Mouse (Mus musculus): ENCODE measurements around the gene Shmt2.

Gene Shmt2

DNA sequence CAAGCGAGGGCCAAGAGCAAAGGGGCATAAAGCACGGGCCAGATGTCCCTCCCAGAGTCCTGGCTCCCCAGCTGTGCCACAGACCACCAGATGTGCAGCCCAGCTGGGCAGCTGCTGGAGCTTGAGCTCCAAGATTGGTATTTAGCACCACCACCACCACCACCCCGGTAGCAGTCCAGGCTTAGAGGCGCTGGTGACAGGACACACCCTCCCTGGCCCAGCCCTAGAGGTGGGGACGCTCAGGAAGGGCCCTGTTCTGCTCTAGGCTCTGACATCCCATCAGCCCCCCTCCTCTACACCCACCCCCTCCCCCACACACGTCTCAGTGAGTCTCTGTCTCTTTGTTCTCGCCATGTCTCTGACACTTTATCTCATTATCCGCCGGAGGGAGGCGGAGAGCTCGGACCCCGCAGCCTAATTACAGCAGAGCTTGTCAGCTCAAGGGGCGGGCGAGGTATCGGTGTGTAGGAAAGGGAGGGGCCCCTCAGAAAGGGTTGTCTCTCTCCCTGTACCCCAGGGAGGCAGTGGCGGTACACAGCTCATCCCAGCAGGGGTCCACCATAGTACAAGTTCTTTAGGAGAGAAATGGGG lies 8.6 kb downstream of the Shmt2 start:
- in situ Hi-C loops (cut with MboI; ENCODE audit: low sequenced_read_pairs), result no loop called here

GRCm38 (mm10) chr10:127512813-127513212 lies 9.4 kb downstream of the Shmt2 start:
- in situ Hi-C loops (cut with MboI; ENCODE audit: low sequenced_read_pairs), result no loop called here

- in situ Hi-C loops (cut with MboI; ENCODE audit: low sequenced_read_pairs), result no loop called here
These were observed 10.0 kb downstream of the Shmt2 start for GRCm38 (mm10) chr10:127512307-127512666.

DNA sequence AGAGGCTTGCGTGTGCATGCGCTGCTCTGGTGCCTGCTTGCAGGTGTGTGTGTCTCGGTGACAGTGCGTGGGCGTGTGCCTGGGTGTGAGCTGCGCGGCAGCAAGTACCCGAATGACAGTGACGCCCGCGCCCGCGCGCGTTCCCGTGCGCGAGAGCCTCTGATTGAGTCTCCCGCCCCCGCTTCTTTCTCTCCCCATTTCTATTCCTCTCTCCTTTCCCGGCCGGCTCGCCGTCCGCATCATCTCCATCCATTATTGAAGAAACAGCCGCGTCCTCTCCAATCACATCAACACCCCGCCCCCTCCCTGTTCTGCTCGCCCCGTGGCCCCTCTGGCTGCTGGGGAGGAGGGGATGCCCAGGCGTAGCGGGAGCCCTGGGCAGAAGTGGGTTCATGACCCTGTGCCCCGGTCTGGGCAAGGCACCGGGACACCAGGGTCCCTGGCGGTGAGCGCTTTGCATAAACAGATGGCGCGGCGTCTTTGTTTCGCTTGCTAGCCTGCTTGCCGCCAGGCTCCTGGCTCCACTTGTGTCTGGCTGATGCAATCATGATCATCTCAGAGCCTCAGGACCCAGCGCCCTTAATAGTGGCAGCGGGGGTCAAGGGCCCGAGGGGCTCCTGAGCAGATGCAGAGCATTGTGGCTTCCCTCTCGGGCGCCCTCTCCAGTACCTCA lies 10.5 kb downstream of the Shmt2 start:
- in situ Hi-C loops (cut with MboI; ENCODE audit: low sequenced_read_pairs), result no loop called here

DNA sequence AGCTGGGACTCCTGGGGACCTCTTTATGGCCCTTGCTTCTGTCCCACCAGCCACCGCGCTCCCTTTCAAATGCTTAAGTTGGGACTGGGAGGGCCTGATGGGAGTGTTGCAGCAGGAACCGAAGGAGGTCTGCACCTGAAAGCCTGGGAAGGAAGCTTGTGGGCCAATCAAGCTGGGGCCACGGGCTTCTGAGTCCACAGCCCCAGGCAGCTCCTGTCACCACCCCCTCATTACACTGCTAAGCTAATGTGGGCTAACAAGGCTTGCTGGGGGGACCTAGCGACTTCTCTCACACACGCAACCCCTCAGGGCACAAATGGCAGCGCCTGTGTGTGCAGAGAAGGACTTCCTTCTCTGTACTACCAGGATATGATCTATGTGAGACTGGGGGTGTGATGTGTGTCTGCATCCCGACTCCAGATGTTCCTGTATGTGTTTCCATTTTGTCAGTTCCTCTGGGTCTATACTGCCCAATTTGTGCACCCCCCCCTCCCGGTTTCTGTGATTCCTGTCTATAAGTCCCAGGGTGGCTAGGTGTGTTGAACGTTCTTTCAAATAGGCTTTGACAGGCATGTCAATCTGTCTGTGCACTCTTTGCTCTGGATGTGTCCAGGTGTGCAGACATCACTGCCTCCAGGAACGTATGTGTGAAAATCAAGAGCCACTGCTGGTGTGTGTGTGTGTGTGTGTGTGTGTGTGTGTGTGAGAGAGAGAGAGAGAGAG lies 11.2 kb downstream of the Shmt2 start:
- in situ Hi-C loops (cut with MboI; ENCODE audit: low sequenced_read_pairs), result no loop called here

DNA sequence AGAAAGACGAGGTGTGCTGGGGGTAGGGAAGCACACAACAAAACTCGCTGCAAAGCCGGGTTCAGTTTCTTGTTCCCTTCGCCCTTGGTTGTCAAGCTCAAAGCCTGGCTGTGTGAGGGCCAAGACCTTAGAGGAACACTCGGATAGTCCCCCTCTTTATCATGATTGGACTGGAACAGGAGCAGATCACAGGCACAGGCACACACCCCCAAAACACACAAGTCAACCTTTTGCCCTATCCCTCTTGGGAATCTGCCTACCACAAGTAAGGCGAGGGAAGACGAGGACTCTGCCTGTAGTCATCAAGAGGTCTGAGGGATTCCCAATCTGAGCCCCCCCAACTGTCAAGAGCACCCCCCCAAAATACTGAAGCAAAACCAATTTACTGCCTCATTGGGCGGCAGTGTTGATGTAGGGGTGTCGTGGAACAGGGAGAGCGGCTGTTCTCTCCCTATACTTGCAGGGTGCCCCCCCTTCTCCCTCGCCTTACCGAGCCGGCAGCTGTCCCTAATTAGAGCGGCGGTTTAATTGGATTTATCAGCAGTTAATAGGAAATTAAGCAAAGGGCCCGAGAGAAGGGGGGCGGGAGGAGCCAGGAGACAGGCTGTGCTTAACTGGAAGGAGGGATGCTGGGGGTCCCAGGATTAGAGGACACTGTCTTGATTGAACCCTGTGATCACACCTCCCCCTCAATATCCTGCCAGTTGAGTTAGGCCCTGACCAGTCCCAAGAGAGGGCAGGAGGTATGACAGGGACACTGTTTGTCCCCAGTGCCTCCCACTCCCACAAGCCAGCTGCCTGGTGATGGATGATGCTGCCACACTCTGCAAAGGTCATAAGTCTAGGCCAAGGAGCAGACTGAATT lies 12.2 kb downstream of the Shmt2 start:
- in situ Hi-C loops (cut with MboI; ENCODE audit: low sequenced_read_pairs), result loop anchor here (5.0 kb wide), 1 partner anchor 32 kb away; no protein-coding TSS in a partner anchor

DNA sequence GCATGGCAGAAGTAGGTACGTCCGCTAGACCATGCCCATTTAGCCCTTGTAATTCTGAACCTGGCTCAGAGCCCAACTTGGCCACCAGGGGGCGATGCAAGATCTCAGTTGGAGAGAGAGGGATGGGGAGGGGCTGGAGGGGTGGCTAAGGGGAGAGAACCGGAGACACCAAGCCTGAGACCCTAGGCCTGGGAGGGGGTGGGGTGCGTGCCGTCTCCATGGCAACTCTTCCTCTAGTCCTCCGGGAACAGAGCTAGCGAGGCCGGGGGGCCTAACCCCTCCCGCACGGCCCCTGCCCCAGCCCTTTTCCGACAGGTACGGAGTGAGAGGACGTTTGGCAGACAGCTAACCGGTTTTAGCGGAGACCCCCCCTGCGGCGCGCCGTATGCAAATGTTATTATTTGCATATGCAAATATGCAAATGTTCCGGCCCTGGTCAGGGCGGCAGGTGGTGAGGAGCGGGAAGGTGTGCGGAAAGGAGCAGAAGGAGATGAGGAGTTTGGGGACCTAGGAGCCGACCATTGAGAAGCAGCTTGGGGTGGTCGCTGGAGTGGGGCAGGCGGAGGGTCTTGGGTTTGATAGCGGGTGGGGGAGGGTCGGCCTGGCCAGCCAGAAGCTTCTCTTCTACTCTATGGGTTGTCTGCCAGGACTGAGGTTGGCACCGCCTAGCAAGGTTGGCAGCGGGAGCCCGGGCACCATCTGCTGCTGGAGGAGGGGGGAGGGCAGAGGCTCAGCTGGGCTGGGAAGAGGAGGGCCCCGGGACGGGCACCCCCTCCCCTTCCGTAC lies 13.0 kb downstream of the Shmt2 start:
- in situ Hi-C loops (cut with MboI; ENCODE audit: low sequenced_read_pairs), result loop anchor here (5.0 kb wide), 1 partner anchor 33 kb away; no protein-coding TSS in a partner anchor

DNA sequence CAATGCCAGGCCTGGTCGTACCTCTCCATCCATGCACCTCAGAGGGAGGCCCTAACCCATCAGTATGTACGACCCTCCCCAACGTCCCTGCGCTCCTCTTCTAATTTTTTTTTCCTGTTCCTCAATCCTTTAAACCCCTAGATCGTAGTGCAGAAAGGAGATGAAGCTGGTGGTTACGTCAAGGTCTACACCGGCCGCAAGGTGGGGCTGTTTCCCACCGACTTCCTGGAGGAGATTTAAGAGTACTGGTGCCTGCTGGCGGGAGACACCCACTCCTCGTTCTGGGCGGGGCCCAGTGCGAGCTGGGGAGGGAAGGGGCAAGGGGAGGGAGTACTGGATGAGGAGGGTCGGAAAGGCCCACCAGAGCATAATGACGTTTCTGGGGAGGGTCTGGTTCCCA lies 14.0 kb downstream of the Shmt2 start:
- in situ Hi-C loops (cut with MboI; ENCODE audit: low sequenced_read_pairs), result loop anchor here (5.0 kb wide), 1 partner anchor 34 kb away; no protein-coding TSS in a partner anchor

- in situ Hi-C loops (cut with MboI; ENCODE audit: low sequenced_read_pairs), result no loop called here
These were observed 21.1 kb downstream of the Shmt2 start, which contains the start of gene Stac3 for GRCm38 (mm10) chr10:127500894-127501893. Gene Stac3 (plus strand): TSS chr10:127501686.

- in situ Hi-C loops (cut with MboI; ENCODE audit: low sequenced_read_pairs), result no loop called here
These were observed 22.2 kb downstream of the Shmt2 start for GRCm38 (mm10) chr10:127500042-127500441.

DNA sequence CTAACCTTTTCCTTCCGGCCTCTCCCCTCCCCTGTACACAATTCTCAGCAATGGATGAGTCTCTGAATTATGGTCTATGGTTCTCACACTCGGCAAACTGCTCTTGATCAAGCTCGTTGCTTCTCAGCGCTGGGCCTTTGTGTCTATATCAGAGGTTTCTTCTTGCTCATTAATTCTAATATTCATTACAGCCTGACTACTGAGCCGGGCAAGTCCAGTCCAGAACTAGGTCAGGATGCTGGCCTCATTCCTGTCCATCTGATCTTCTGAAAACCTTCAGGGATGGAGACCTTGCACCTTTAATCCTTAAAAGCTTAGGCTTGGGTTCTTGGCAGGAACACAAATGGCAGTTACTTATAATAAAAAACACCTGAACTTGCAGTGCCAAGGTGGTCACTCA lies 22.7 kb downstream of the Shmt2 start:
- in situ Hi-C loops (cut with MboI; ENCODE audit: low sequenced_read_pairs), result no loop called here

DNA sequence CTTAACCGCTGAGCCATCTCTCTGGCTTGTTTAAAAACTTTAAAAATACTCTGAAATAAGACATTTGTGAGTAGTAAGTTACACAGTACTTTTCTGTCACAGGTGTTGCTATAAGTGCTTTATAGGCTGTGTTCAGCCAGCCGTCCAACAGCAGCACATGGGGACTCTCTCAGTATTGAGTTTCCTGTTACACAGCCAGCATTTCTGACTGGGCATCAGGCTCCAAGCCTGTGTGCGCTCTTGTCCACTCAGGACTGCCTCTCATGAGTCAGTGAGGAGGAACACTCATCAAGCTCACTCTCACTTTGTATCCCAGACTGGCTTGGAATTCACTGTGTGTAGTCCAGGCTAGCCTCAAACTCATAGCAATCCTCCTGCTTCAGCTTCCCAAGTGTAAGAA lies 26.1 kb downstream of the Shmt2 start:
- in situ Hi-C loops (cut with MboI; ENCODE audit: low sequenced_read_pairs), result no loop called here

DNA sequence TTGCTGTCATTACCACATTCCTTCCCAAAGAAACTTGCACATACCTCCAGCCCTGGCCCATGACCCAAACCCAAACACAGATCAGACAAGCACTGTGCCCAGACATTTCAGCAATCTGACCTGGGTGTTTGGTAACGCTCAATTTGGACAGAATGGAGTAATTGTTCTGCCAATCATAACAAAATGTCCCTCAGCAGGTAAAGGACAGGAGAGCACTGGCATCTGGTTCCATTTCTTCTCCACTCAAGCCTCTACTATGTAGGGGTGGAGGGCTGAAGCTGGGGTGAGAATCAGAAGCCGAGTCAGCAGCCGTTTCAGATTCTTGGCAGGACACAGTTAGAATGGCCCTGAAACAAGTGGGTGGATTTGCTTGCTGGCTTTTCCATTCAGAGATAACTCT lies 30.1 kb downstream of the Shmt2 start:
- in situ Hi-C loops (cut with MboI; ENCODE audit: low sequenced_read_pairs), result no loop called here

DNA sequence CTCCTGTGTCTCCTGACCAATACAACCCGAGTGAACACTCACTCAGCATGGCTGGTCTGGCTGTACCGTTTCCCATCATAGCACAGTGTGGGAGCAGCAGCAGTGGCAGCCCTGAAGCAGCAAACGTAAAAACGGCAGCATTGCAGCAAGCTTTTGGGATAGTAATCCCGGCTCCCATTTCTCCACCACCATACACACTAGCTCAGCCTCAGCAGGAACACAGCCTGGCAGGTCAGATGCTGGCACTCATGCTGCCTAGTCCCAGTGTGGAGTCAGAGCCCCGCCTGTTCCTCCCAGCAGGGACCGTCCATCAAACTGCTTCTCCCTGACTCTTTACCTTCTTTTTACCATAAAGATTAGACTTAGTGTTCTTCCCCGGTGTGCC lies 31.1 kb downstream of the Shmt2 start:
- in situ Hi-C loops (cut with MboI; ENCODE audit: low sequenced_read_pairs), result no loop called here

GRCm38 (mm10) chr10:127490160-127491127 lies 31.8 kb downstream of the Shmt2 start:
- in situ Hi-C loops (cut with MboI; ENCODE audit: low sequenced_read_pairs), result no loop called here

DNA sequence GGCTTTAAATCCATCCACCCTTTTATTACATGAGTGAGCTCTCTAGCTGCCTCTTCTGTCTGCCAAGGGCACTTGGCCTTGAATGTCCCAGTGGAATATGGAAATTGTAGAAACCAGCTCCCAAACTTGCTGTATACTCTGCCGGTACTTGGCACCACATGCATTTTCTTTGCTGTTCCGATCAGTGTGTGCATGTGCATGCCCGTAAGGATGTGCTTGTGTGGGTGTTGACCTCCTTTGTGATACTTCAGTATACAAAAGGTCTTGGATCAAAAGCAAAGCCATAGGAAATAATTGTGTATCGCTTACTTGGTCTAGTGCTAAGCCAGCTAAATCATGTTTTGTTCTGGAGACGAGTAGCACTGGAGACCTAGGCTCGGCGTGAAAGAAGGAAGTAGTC lies 33.4 kb downstream of the Shmt2 start:
- in situ Hi-C loops (cut with MboI; ENCODE audit: low sequenced_read_pairs), result no loop called here

- in situ Hi-C loops (cut with MboI; ENCODE audit: low sequenced_read_pairs), result no loop called here
These were observed 37.0 kb downstream of the Shmt2 start for GRCm38 (mm10) chr10:127485235-127485634.

All from CH12F3 (cell line).